Mouse (Mus musculus): ENCODE measurements at regions not wholly inside any gene's neighbourhood (a gene's known extent, or its start where the extent isn't known, plus 50 kb on each side); places are given as distances from the start of the nearest gene placed in this dataset.

DNA sequence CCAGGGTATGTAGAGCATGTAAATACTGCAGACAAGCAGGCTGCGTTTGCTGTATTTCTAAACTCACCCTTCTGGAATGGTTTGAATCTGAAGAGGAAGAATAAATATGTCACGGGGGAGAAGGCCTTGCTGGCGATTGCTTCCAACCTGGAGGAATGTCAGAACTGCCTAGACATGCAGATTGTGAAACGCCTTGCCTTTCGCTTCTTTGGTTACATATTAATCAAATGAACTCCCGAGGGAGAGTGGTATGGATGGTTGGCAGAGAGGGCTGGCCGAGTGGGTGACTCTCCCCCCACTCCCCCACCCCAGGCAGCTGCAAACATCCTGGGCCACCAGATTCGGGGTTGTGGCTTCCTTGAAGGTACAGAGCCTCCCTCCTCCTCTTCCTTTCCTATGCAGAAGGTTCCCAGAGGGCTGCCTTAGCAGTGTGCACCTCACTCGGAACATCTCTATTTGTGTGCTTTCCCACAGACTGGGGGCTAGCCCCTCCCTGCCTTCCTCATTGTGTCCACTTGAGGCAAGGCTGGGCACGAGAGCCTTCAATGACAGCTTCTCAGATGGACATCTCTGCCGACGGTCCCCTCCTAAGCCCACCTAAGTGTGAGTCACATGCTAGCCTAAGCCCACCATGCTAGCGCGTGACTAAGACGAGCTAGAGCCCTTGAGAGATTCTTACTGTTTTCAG is 93.3 kb downstream of the Zfp281 start:
- no peak for DNase-seq (ENCODE audit: low spot score in 2 of 2)

DNA sequence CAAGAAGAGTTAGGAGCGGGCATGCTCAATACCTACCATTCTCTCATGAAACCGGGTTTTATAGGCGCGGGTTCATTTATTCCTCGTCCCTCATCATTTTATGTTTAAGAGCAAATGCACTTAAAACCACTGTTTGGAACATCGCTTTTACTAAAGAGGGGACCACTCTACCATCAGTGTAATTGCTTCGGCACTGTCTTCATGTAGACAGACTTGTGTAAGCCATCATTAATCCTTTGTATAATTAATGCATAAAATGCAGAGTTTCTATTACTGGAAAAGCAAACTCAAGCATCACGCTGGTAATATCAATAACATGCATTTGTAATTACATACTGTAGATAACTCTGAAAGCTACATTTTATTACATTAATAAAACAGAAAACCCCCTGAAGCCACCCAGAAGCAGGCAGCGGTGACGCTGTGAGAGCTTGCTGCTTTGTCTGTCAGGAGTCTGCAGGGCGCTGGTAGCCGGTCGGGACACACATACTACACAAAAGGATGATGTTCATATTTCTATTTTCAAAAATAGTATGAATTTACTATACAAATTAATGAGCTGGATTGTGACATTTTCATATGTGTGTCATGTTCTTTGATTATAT is 99.2 kb downstream of the Zfp281 start:
- no peak for DNase-seq (ENCODE audit: low spot score in 2 of 2)

GRCm38 (mm10) chr1:136725242-136725641 is 100.5 kb downstream of the Zfp281 start:
- DNase-seq (ENCODE audit: low spot score in 2 of 2), result no peak

- no peak for DNase-seq (ENCODE audit: low spot score in 2 of 2)
Measured at GRCm38 (mm10) chr1:136726145-136726935, 101.6 kb downstream of the Zfp281 start.

DNA sequence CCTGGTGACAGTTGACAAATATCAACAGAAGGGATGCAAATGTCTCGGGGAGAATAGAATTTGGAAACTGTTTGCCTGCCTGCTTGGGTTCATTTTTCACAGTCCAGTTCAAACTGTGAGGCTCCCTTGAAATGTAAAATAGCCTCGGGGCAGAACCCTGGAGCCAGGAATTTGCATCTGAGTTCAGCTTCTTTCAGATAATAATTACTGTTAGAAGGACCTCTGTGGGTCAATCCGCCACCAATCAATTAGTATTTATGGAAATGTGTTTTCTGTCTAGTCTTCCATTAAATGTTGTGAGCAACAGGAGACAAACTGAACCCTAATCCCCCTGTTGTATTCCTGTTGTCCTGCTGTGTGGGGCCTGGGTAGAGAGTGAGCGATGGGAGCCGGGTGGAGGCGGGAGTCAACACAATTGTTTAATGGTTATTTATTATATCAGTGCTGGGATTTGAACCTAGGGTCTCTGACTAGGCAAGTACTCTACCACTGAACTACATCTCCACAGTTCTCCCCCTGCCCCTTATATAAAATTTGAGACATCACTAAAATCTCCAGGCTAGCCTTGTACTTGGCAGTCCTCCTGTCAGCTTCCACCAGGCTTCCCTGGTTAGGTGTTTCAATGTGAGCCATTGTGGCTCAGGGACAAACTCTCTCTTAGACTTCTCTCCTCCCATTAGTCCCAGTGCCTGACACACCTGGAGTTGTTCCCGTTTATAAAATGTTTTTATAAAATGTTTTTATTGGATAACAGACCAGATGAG is 103.3 kb downstream of the Zfp281 start:
- no peak for DNase-seq (ENCODE audit: low spot score in 2 of 2)

GRCm38 (mm10) chr1:136728632-136728944 is 103.9 kb downstream of the Zfp281 start:
- no peak for DNase-seq (ENCODE audit: low spot score in 2 of 2)

GRCm38 (mm10) chr1:136730638-136731037 is 105.9 kb downstream of the Zfp281 start:
- DNase-seq (ENCODE audit: low spot score in 2 of 2), result peak in 1 of 2 experiments; percentile 51

DNA sequence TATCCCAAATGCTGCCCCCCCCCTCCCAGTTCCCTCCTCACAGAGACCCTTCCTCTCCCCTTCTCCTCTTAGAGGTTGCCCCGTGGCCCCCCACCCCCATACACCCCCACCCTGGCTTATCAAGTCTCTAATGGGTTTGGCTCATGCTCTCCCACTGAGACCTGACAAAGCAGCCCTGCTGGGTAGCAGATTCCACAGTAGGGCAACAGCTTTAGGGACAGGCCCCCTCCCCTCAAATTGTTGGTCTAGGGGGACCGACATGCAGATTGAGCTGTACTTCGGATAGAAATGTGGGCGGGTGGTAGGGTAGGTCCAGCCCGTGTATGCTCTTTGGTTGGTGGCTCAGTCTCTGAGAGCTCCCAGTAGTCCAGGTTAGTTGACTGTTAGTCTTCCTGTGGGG is 113.3 kb downstream of the Zfp281 start:
- no peak for DNase-seq (ENCODE audit: low spot score in 2 of 2)

DNA sequence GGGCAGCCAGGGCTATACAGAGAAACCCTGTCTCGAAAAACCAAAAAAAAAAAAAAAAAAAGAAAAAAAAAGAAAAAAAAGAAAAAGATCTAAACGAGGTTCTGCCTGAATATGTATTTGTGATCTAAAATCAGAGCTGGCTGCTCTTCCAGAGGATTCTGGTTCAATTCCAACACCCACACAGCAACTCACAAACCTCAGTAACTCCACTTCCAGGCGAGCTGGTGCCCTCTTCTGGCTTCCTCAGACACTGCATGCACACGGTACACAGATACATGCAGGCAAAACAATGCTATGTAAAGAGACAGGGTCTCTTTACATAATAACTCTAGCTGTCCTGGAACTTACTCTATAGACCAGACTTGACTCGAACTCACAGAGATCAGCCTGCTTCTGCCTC is 114.8 kb downstream of the Zfp281 start:
- DNase-seq (ENCODE audit: low spot score in 2 of 2), result peak; percentile 86

DNA sequence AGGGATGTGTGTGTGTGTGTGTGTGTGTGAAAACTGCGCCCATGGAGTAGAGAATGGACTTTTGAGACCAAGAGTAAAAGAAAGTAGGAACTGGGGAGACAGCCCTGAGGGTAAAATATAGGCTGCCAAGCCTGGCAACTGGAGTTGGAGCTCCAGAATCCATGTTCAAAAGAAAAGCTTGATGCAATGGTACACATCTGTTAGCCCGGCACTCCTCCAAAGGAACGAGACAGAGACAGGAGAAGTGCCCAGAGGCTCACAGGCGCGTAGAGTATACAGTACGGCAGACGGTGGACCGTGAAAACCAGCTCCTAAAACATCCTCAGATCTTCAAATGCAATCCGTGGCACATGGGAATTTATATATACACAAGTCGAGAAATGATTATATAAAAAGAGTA is 116.4 kb downstream of the Zfp281 start:
- DNase-seq (ENCODE audit: low spot score in 2 of 2), result peak in 1 of 2 experiments; percentile 10

DNA sequence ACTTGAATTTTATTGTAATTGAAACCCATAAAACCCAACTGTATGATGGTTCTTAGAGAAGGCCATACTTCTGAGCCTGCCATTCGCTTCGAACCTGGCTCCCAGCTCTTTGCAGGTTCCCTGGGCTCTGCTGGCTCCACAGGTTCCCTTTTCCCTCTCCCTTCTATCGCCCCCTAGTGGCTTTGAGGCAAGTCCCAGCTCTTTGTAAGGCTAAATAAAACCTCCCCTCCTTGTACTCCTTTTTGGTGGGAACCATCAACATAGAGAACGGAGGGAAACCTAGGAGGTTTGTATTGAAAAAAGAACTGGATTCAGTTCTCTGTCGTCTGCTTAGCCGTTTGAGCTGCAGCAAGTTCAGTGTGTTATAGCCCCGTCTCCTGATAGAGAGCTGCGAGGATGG is 124.5 kb downstream of the Zfp281 start:
- DNase-seq (ENCODE audit: low spot score in 2 of 2), result peak in 1 of 2 experiments; percentile 38

DNA sequence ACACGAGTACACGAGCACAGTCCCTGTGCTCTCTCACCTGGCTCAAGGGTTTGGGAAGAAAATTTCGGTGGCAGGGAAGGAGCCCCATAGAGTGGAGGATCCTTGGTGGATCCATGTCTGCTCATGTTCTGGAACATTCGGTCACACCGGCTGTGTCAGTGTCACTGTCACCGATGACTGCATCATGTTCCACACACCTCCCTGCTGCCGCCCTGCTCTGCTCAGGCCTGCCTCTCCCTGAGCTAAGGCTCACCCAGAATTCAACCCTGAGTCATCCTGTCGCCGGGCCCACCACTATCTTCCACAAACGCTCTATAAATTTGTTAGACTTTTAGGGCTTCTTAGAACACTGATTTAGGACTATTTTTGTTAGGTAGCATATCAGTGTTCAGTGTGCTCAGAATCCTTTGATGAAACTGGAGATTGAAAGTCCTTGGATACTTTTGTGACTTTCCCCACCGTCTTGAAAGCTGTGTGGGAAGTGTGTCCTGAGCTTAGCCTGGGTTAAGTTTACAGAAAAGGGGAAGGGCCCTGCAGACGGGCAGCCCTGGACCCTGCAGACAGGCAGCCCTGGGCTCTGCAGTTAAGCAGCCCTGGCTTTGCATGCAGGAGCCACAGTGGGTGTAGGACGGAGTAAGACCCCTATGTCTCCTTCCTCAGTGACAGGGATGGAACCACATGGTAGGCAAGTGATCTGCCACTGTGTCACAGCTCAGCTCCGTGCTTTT is 126.9 kb downstream of the Zfp281 start:
- no peak for DNase-seq (ENCODE audit: low spot score in 2 of 2)

DNA sequence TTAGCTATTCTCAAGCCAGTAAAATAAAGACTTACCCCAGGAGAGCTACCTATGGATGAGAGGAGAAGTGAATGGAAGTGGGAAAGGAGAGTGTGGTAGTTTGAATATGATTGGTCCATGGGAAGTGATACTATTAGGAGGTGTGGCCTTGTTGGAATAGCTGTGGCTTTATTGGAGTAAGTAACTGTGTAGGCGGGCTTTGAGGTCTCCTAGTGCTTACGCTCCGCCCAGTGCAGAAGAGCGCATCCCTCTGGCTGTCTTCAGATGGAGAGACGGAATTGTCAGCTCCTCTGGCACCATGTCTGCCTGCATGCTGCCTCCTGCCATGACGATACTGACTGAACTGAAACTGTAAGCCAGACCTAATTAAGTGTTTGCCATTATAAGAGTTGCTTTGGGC is 129.6 kb downstream of the Zfp281 start:
- no peak for DNase-seq (ENCODE audit: low spot score in 2 of 2)

- DNase-seq (ENCODE audit: low spot score in 2 of 2), result no peak
Measured at GRCm38 (mm10) chr1:136758730-136759129, 134.0 kb downstream of the Zfp281 start.

DNA sequence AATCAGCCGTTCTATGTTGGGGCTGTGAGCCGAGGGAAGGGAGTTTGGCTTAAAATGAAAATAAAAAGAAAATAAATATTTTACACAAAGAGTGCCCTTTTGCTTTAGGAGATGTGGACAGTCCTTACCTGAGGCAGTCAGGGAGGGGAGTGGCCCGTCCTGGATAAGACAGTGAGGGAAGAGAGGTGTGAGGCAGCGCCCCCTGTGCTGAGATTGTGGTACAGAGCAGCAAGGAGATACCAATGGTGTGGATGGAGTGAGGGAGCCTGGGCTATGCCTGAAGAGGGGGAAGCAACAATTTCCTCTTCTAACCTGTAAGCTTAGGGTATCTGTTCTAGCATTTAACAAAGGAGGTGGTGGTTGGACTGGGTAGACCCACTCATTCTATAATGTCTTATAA is 134.5 kb downstream of the Zfp281 start:
- no peak for DNase-seq (ENCODE audit: low spot score in 2 of 2)

DNA sequence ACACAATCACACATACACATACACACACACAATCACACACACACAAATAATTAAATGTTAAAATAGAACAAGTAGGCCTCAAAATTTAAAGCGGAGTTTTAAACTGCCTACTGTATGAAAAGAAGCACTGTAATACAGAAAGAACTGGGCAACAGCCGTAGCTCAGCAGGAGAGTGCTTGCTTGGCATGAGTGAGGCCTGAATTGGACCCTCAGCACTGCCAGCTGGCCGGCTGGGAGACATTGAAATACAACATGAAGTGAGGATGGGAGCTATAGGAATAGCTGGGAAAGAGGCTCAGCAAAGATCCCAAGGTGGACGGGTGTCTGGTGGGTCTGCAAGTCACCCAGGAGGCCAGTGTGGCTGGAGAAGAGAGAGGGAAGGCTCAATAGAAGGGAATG is 136.8 kb downstream of the Zfp281 start:
- DNase-seq (ENCODE audit: low spot score in 2 of 2), result no peak

DNA sequence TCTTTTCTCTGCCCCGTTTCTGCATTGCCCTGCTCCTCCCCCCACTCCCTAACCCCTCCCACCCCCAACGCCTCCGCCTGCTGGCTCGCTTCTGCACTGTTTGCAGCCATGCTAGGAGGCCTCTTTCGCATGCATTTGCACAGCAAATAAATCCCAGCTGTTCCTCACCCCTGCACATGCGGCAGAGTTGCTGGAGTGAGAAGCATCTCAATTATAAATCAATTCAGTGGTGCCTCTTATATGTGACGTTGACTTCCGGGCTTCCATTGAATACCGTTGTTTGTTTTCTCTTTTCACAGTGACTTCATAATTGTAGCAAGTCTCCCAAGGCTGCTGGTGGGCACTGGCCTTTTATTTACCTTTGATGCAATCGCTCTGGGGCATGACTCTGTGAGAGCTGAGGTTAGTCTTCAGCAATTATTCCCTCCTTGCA is 144.3 kb downstream of the Zfp281 start:
- no peak for DNase-seq (ENCODE audit: low spot score in 2 of 2)

- no peak for DNase-seq (ENCODE audit: low spot score in 2 of 2)
Measured at GRCm38 (mm10) chr1:136773743-136774142, 149.0 kb downstream of the Zfp281 start.

DNA sequence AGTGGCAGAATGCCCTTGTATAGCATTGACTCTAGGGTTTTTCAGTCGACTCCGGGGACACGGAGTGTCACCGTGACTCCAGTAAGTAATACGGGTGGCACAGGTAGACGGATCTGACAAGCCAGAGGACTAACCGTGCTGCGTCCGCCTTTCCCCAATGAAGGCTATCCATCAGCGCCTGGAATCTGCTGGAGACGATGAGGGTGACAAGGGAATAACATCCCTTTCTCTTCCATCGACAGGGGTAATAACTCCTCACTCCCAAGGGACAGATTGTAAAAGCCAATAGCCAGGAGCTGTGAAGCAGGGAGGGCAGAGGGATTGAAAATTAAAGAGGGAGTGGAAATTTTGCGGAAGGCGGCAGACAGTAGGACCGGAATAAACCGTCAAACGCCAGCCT is 151.5 kb downstream of the Zfp281 start:
- DNase-seq (ENCODE audit: low spot score in 2 of 2), result no peak

GRCm38 (mm10) chr1:136777263-136777980 is 152.7 kb downstream of the Zfp281 start:
- DNase-seq (ENCODE audit: low spot score in 2 of 2), result no peak

- DNase-seq (ENCODE audit: low spot score in 2 of 2), result no peak
Measured at GRCm38 (mm10) chr1:136779384-136779783, 154.7 kb downstream of the Zfp281 start.

Data from right cerebral cortex, adult 2 months (tissue).